Mouse (Mus musculus) liver, adult 2 months (tissue): ENCODE measurements at regions not wholly inside any gene's neighbourhood (a gene's known extent, or its start where the extent isn't known, plus 50 kb on each side); places are given as distances from the start of the nearest gene placed in this dataset.

ENCODE experiments used
- DNase-seq: peaks from one replicate; pipeline ENCODE4 v3.0.0-alpha.2; 2011; ENCODE audit warnings: low read depth, low spot score; ENCODE audit errors: extremely low read depth
- H3K27ac ChIP-seq: fragments of 200-500 bp; replicated peaks from 2 replicates; pipeline ENCODE4 v1.5.1; 2012; ENCODE audit warnings: low read depth, mild to moderate bottlenecking, control low read depth, inconsistent platforms, low read length; ENCODE audit not compliant: insufficient read depth
- H3K27me3 ChIP-seq: fragments of 200-500 bp; 2 replicates; pipeline ENCODE4 v1.6.1; 2012; ENCODE audit warnings: mild to moderate bottlenecking, moderate library complexity, low read length, inconsistent platforms; ENCODE audit not compliant: control insufficient read depth, insufficient read depth
- H3K36me3 ChIP-seq: fragments of 200-500 bp; 2 replicates; pipeline ENCODE4 v1.6.1; 2012; ENCODE audit warnings: low read length, inconsistent platforms; ENCODE audit not compliant: control insufficient read depth, insufficient read depth
- H3K4me1 ChIP-seq: fragments of 200-500 bp; 2 replicates; pipeline ENCODE4 v1.6.1; 2011; ENCODE audit warnings: low read length; ENCODE audit not compliant: control insufficient read depth, insufficient read depth
- H3K4me3 ChIP-seq: fragments of 200-500 bp; 2 replicates; pipeline ENCODE4 v1.5.1; 2011; ENCODE audit warnings: low read depth, mild to moderate bottlenecking, control low read depth, low read length, moderate library complexity; ENCODE audit not compliant: insufficient read depth
- H3K79me2 ChIP-seq: fragments of 200-500 bp; 2 replicates; pipeline ENCODE4 v1.6.1; 2012; ENCODE audit warnings: inconsistent platforms, mild to moderate bottlenecking, low read length, moderate library complexity; ENCODE audit not compliant: control insufficient read depth, insufficient read depth
- H3K9ac ChIP-seq: fragments of 200-500 bp; 2 replicates; pipeline ENCODE4 v1.6.1; 2012; ENCODE audit warnings: low read depth, mild to moderate bottlenecking, control low read depth, inconsistent platforms, low read length
- CTCF ChIP-seq: fragments of 200-500 bp; IDR thresholded peaks from 2 replicates; pipeline ENCODE4 v1.5.1; 2011; ENCODE audit warnings: low read depth, low read length, control low read depth
- POLR2A ChIP-seq: fragments of 200-500 bp; IDR thresholded peaks from 2 replicates; pipeline ENCODE4 v1.6.1; 2011; ENCODE audit warnings: low read length, control low read depth; ENCODE audit not compliant: insufficient read depth; ENCODE audit errors: extremely low read depth
- WGBS: fragments of 180-500 bp; shearing (Covaris S2); methylation state at CpG from one replicate; pipeline ENCODE4 v1.1.7; 2018; 5-methylcytosine and 5-hydroxymethylcytosine counted together

DNA sequence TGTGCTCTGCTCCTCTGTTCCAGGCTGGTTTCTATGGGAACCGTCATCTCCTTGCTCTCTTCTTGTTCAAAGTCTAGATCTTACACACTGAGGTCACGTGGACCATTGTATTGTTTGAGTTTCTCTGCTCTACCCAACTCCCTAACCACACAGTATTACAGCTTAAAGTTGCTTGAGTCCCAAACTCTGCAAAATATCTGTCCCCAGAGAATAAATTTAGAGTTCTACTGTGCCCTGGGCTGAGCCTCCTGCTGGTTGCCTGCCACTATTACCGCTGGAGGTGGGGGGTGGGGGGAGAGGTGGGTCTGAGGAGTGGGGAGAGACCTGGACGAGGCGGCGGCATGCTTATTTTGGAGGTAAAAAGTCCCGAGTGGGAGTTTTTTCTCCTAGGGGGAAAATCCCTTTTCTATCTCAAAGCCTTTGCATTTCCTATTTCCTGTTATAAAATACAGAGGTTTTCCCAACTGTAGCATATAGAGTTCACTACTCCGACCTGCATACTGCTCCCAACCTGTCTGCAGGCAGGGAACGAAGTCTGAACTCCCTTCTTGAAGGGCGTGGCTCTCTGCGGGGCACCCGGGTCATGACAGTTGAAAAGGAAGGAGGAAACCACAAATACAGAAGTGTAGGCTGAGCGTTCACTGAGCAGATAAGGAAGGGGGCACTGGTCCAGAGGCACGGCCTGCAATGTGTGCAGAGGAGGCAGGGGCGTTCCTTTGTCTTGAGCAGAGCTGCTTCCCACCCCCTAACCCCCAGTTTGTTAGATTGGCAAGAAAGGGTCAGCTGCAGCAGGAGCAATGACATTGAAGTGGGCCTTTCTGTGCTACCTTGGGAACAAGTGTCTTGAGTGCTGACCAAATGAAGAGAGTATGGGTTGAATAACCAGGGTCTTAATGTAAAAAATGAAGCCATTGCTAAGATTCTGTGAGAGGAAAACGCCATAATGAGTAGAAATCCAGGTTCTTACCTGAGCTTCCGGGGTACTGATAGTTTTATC lies 188.7 kb downstream of the Akap7 start:
- TF ChIP-seq POLR2A (no peak), CTCF (no peak)
- Histone ChIP-seq H3K27ac (no peak overlapping the region), H3K36me3 (no peaks in the 10 kb centered on the region), H3K9ac (no peak overlapping the region), H3K4me1 (no peaks in the 10 kb centered on the region), H3K4me3 (no peak overlapping the region), H3K79me2 (no peaks in the 10 kb centered on the region), H3K27me3 (no peaks in the 10 kb centered on the region; the same call in 1 of the 2 replicates)
- 36% methylated on average over 17 of the region's 17 CpGs for WGBS
- DNase-seq: no peak

DNA sequence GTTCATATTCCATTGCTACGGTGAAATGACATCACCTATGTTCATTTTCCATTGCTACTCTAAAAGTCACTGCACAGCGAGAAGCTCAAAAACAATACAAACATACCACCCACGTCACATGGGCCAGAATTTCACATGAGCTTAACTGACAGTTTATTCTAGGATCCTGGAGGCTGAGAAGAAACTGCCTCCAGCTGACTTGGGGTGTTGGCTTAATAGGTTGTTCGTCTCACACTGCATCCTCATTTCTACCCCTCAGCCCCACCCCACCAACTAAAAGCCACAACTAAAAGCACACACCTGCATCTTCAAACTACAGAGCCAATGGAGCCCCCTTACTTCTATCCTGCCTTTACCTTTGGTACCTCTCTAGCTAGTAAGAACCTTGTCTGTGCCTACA lies 187.0 kb upstream of the Arg1 start:
- no peak for DNase-seq
- Histone ChIP-seq H3K27me3 (no peaks in the 10 kb centered on the region; the same call in 1 of the 2 replicates), H3K4me1 (no peaks in the 10 kb centered on the region), H3K79me2 (no peaks in the 10 kb centered on the region), H3K9ac (no peak overlapping the region), H3K36me3 (no peaks in the 10 kb centered on the region), H3K4me3 (no peak overlapping the region), H3K27ac (no peak overlapping the region)
- 95% methylated on average over 4 of the region's 4 CpGs for WGBS
- TF ChIP-seq POLR2A (no peak), CTCF (no peak)

DNA sequence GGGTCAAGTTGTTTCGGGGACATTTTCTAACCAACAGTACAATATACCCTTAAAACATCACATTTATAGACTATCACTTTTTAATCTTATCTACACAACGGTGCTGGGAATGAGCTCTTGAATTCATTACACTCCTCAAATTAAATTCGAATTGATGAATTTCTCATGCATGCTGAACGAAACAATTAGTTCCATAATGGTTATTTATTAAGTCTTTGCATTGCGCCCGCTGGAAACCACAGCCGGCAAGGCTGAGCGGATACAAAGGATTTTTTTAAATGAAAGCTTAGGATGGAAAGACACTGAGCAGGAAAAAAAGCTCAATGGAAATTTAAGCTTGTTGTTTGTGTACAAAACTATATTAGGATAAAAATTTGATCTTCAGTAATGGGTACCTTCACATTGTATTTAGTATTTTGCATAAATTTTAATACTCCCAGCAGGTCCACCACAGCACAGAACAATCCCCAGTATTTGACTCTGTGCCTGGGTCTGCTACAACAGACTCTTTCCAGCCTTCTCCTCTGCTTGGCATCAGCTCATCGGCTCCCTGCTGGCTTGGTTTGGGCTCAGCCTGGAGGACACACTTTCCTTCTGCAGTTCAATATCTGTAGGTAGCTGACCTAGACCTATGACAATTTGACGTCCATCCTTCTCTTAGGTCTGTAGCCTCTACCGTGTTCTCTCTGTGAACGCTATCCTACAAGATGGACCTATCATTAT lies 185.3 kb upstream of the Arg1 start:
- no peak overlapping the region for H3K27ac ChIP-seq
- no peaks in the 10 kb centered on the region for H3K79me2 ChIP-seq
- no peaks in the 10 kb centered on the region for H3K27me3 ChIP-seq
- H3K4me1 ChIP-seq: no peaks in the 10 kb centered on the region
- no peak overlapping the region for H3K9ac ChIP-seq
- no peaks in the 10 kb centered on the region for H3K36me3 ChIP-seq
- WGBS: 60% methylated on average over 12 of the region's 12 CpGs
- no peak overlapping the region for H3K4me3 ChIP-seq
- TF ChIP-seq CTCF: no peak
- no peak for TF ChIP-seq POLR2A
- no peak for DNase-seq

DNA sequence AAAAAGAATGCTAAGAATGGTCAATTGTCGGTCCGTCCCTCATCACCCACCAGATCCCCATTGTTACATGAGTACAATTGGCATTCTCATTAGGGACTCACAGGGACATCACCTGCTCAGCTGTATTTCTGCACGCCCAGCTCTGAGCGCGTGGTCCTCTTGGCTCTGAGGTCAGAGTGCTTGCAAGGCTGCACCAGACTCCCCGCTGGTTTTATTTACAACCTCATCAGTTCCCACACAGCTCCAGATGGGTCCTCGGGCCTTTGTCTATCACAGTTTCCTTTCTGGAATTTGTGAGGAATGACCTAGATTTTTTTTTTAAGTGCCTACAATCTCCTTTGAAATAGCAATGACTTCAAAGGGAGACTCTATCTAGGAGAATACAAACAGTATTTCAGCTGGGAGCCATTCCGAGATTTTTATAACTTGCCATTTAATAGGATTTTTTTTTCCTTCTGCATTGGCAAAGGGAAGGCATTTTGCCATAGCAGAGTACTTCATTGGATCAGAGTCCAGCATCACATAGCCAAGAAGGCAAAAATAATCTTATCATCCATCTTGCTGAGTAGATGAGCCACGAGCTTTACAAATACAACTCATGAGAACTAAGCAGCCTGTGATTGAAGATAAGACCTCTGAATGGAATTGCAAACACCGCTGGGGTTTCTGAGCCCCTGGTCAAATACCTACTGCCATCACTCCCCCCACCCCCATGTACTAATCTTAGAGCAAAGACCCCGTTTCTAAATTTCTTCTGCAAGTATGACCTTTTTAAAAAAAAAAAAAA lies 184.5 kb upstream of the Arg1 start:
- Histone ChIP-seq H3K79me2 (no peaks in the 10 kb centered on the region), H3K27me3 (no peaks in the 10 kb centered on the region), H3K36me3 (no peaks in the 10 kb centered on the region), H3K27ac (no peak overlapping the region), H3K9ac (no peak overlapping the region), H3K4me3 (no peak overlapping the region), H3K4me1 (no peaks in the 10 kb centered on the region)
- WGBS: 17% methylated on average over 11 of the region's 11 CpGs
- no peak for DNase-seq
- TF ChIP-seq CTCF (no peak), POLR2A (no peak)

DNA sequence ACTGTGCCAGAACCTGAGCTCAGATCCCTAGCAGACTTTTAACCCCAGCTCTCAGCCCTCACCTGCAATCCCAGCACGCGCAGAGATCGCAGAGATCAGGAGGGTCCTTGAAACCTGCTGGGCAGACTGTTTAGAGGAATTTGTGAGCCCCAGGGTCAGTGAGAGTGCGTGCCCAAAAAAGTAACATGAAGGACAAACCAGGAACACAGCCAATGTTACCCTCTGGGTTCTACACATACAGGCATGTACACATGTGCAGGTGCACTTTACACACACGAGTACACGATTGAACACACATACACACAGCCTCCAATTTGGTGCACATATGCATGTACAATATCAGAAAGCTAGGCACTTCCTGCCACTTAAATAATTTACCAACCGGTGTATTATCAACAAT lies 183.9 kb upstream of the Arg1 start:
- no peak overlapping the region for H3K9ac ChIP-seq
- WGBS: 54% methylated on average over 7 of the region's 7 CpGs
- no peak for TF ChIP-seq POLR2A
- no peak for TF ChIP-seq CTCF
- H3K27me3 ChIP-seq: no peaks in the 10 kb centered on the region
- no peak overlapping the region for H3K27ac ChIP-seq
- H3K79me2 ChIP-seq: no peaks in the 10 kb centered on the region
- H3K4me1 ChIP-seq: no peaks in the 10 kb centered on the region
- no peak for DNase-seq
- no peaks in the 10 kb centered on the region for H3K36me3 ChIP-seq
- H3K4me3 ChIP-seq: no peak overlapping the region
